Mouse (Mus musculus): Measurements from ENCODE around the gene Rab12. TPM values are rescaled to one million over a fixed set of nuclear protein-coding genes. Genes with fewer than 3 reads are reported as not detected.
"Not testable (repeated sequence)": the region's sequence is repeated elsewhere in the genome, so short reads cannot be mapped to it uniquely, and the experiment has no call there.

The Rab12 gene
- polyA plus RNA-seq (2012; ENCODE audit: insufficient read depth, insufficient read length, missing spikeins): 76.6 and 82.5 TPM in 2 replicates

DNA sequence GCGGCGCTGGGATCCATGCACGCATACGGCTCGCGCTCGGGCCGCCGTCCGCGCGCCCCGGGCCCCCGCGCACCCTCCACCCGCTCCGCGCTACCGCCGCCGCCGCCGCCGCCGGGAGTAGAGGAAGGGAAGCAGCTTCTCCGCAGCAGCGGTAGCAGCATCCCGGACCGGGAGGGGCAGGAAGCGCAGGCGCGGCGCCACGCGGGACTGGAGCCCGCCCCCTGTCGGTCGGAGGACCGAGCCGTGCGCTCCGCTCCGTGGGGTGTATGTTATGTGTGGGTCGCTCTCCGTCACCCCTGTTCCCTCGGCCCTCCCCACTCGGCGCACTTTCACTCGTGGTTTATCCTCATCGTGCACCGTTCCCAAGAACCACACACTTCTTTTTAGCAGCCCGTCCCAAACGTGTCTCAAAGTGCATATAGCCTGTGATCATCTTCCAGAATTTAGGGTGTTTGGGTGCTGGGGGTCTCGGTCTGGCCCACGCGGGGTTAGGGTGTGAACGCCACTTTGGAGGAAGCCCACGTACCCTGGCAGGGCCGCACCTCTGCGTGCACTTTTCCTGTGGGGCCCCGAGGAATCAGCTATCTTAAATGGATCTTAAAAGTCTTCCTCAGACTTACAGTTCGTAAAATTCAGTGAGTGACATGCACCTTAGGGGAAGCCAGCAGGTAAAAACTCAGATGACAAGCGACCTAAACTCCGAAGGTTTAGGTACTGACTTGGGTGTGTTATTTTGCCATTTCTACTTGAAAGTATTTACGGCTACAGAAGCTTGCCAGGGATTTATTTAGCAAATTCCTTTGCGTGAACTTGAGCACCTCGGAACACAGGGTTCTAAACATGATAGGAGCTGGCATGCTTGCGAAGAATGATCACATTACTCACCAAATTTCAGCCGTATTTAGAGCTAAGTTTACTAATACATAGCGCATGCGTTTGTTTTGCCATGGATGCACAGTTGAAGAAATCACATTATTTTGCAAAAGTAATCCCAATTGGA is at the start of gene Rab12:
Rab12 (minus strand) TSS at position 176 of the 1,000 bp plus-strand sequence.
- H3K27ac ChIP-seq (ENCODE audit: insufficient read depth, low read depth, low read length): peak within 1 kb of the TSS; percentile 12; the same call in 1 of the 2 replicates
- peaks cover 19% of the 10 kb centered on the region for H3K4me1 ChIP-seq (ENCODE audit: control insufficient read depth, insufficient read depth, low read length)
- H3K4me3 ChIP-seq (ENCODE audit: insufficient read depth, low read length): peak within 1 kb of the TSS; percentile 84
- TF ChIP-seq POLR2A (IDR thresholded peaks at IDR 0.05; ENCODE audit: borderline replicate concordance, low read depth, low read length): no peak
- peak; percentile 47 for TF ChIP-seq CTCF (IDR thresholded peaks at IDR 0.05; ENCODE audit: low read depth, low read length)

DNA sequence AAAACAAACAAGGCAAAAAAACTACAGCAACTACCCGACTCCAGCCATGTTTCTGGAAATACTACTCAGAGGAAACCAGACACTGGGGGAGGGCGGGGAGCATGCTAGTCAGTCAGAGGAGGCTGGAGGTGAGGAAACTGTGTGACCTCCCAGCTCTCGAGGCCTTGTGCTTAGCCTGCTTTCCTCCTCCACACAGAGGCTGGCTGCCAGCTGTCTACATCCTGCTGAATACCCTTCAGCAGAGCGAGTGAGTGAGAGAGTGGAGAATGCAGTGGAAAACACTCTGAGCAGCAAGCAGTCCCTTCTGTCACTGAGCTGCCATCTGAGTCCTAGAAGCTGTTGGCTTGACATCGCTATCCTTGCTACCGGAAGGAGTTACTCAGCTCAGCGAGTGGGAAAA is 44.7 kb upstream of the Rab12 start:
- TF ChIP-seq CTCF (IDR thresholded peaks at IDR 0.05; ENCODE audit: low read depth, low read length) (no peak), POLR2A (IDR thresholded peaks at IDR 0.05; ENCODE audit: borderline replicate concordance, low read depth, low read length) (no peak)
- H3K4me3 ChIP-seq (ENCODE audit: insufficient read depth, low read length): no peak overlapping the region
- no peak overlapping the region for H3K27ac ChIP-seq (ENCODE audit: insufficient read depth, low read depth, low read length)
- no peaks in the 10 kb centered on the region for H3K4me1 ChIP-seq (ENCODE audit: control insufficient read depth, insufficient read depth, low read length)

- Histone ChIP-seq H3K4me3 (ENCODE audit: insufficient read depth, low read length) (no peak overlapping the region), H3K4me1 (ENCODE audit: control insufficient read depth, insufficient read depth, low read length) (no peaks in the 10 kb centered on the region), H3K27ac (ENCODE audit: insufficient read depth, low read depth, low read length) (no peak overlapping the region)
- TF ChIP-seq POLR2A (IDR thresholded peaks at IDR 0.05; ENCODE audit: borderline replicate concordance, low read depth, low read length) (no peak), CTCF (IDR thresholded peaks at IDR 0.05; ENCODE audit: low read depth, low read length) (no peak)
Measured at GRCm38 (mm10) chr17:66563551-66563950, 44.0 kb upstream of the Rab12 start.

DNA sequence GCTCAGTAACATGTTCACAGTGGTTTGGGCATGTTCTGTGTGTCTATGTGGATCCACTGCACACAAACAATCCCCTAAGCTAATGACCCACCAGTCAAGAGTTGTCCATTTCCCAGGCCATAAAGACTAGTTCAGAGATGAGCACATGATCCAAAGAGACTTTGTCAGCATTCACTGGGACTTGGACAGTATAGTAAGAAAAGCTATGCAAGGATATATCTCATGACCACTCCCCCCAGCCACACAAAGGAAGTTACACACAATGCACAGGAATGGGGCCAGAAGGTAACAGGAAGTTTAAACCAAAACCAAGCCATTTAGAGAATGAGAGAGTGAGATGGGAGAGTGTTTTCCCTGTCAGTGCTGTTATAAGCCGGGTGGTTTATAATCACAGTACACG is 41.9 kb upstream of the Rab12 start:
- no peaks in the 10 kb centered on the region for H3K4me1 ChIP-seq (ENCODE audit: control insufficient read depth, insufficient read depth, low read length)
- no peak overlapping the region for H3K27ac ChIP-seq (ENCODE audit: insufficient read depth, low read depth, low read length)
- TF ChIP-seq POLR2A (IDR thresholded peaks at IDR 0.05; ENCODE audit: borderline replicate concordance, low read depth, low read length) (no peak), CTCF (IDR thresholded peaks at IDR 0.05; ENCODE audit: low read depth, low read length) (no peak)
- no peak overlapping the region for H3K4me3 ChIP-seq (ENCODE audit: insufficient read depth, low read length)

GRCm38 (mm10) chr17:66558404-66559317 is 39.1 kb upstream of the Rab12 start:
- no peaks in the 10 kb centered on the region for H3K4me1 ChIP-seq (ENCODE audit: control insufficient read depth, insufficient read depth, low read length)
- no peak overlapping the region for H3K27ac ChIP-seq (ENCODE audit: insufficient read depth, low read depth, low read length)
- H3K4me3 ChIP-seq (ENCODE audit: insufficient read depth, low read length): no peak overlapping the region
- TF ChIP-seq CTCF (IDR thresholded peaks at IDR 0.05; ENCODE audit: low read depth, low read length): no peak
- TF ChIP-seq POLR2A (IDR thresholded peaks at IDR 0.05; ENCODE audit: borderline replicate concordance, low read depth, low read length): no peak

DNA sequence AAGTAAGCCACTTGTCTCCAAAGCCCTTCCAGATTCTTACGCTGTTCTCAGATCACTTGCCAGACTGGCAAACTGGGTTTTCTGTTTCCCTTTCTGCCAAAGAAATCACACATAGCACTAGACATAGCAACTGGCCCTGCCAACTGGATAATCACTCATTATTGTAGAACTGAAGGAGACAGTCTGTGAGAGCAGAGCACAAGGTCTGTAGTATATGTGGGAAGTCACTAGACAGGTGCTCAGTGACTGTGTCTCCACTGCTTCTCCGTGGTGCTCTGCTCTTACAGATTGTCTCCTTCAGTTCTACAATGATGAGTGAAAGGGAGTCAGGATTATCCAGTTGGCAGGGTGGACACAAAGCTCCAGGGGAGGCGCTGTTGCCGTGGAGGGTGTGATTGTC is 33.2 kb upstream of the Rab12 start:
- H3K4me3 ChIP-seq (ENCODE audit: insufficient read depth, low read length): no peak overlapping the region
- no peak overlapping the region for H3K27ac ChIP-seq (ENCODE audit: insufficient read depth, low read depth, low read length)
- TF ChIP-seq POLR2A (IDR thresholded peaks at IDR 0.05; ENCODE audit: borderline replicate concordance, low read depth, low read length) (no peak), CTCF (IDR thresholded peaks at IDR 0.05; ENCODE audit: low read depth, low read length) (no peak)
- H3K4me1 ChIP-seq (ENCODE audit: control insufficient read depth, insufficient read depth, low read length): no peaks in the 10 kb centered on the region

- Histone ChIP-seq H3K4me3 (ENCODE audit: insufficient read depth, low read length) (no peak overlapping the region), H3K27ac (ENCODE audit: insufficient read depth, low read depth, low read length) (no peak overlapping the region), H3K4me1 (ENCODE audit: control insufficient read depth, insufficient read depth, low read length) (no peaks in the 10 kb centered on the region)
- TF ChIP-seq CTCF (IDR thresholded peaks at IDR 0.05; ENCODE audit: low read depth, low read length) (no peak), POLR2A (IDR thresholded peaks at IDR 0.05; ENCODE audit: borderline replicate concordance, low read depth, low read length) (no peak)
Measured at GRCm38 (mm10) chr17:66550486-66550885, 31.0 kb upstream of the Rab12 start.

GRCm38 (mm10) chr17:66532285-66532684 is 12.8 kb upstream of the Rab12 start:
- Histone ChIP-seq H3K4me1 (ENCODE audit: control insufficient read depth, insufficient read depth, low read length) (no peaks in the 10 kb centered on the region), H3K4me3 (ENCODE audit: insufficient read depth, low read length) (no peak overlapping the region), H3K27ac (ENCODE audit: insufficient read depth, low read depth, low read length) (no peak overlapping the region)
- TF ChIP-seq CTCF (IDR thresholded peaks at IDR 0.05; ENCODE audit: low read depth, low read length): no peak
- no peak for TF ChIP-seq POLR2A (IDR thresholded peaks at IDR 0.05; ENCODE audit: borderline replicate concordance, low read depth, low read length)

DNA sequence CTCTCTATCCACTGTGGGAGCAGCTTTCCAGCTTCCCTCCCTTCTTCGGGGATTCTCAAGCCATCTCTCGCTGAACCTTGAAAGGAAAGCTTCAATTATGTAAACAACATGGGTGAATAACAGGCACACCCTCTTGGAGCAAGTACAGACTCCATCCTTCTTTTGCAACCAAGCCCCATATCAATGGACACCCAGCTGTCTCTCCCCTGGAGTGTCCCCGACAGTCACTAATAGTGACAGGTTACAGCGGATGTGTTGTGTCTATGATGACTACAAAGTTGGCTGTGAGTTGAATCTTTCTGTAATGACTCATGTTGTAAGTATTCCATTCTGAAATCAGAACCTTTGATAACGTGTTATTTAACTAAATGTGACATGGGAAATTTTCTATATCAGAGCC is 3.9 kb upstream of the Rab12 start:
- no peak for TF ChIP-seq CTCF (IDR thresholded peaks at IDR 0.05; ENCODE audit: low read depth, low read length)
- no peak for TF ChIP-seq POLR2A (IDR thresholded peaks at IDR 0.05; ENCODE audit: borderline replicate concordance, low read depth, low read length)
- no peak overlapping the region for H3K4me3 ChIP-seq (ENCODE audit: insufficient read depth, low read length)
- H3K4me1 ChIP-seq (ENCODE audit: control insufficient read depth, insufficient read depth, low read length): peaks cover 4% of the 10 kb centered on the region; the same call in 1 of the 2 replicates
- no peak overlapping the region for H3K27ac ChIP-seq (ENCODE audit: insufficient read depth, low read depth, low read length)

GRCm38 (mm10) chr17:66522631-66523030 is 3.1 kb upstream of the Rab12 start:
- H3K4me1 ChIP-seq (ENCODE audit: control insufficient read depth, insufficient read depth, low read length); H3K4me3 ChIP-seq (ENCODE audit: insufficient read depth, low read length); H3K27ac ChIP-seq (ENCODE audit: insufficient read depth, low read depth, low read length): not testable (repeated sequence)
